Mouse (Mus musculus) spleen, adult 2 months (tissue): ENCODE measurements around the gene Fam222a. TPM values are rescaled to one million over a fixed set of nuclear protein-coding genes. Genes with fewer than 3 reads are reported as not detected.
A peak's percentile ranks its signal among the peaks of the same experiment; 100 is the strongest.

Experiments used
- DNase-seq, 2 experiments: peaks; one replicate each; pipeline versions ENCODE4 v3.0.0 to v3.0.0-alpha.2; 2012 to 2021; ENCODE audit warnings: low spot score in 2 of 2, low read depth in 1 of 2
- H3K27ac ChIP-seq: fragments of 200-500 bp; 2 replicates; pipeline ENCODE4 v1.5.1; 2012; ENCODE audit warnings: low read length, inconsistent platforms; ENCODE audit not compliant: insufficient read depth
- H3K27me3 ChIP-seq: fragments of 200-500 bp; 2 replicates; pipeline ENCODE4 v1.6.1; 2012; ENCODE audit warnings: mild to moderate bottlenecking, moderate library complexity, low read length, inconsistent platforms; ENCODE audit not compliant: control insufficient read depth, insufficient read depth
- H3K36me3 ChIP-seq: fragments of 200-500 bp; 2 replicates; pipeline ENCODE4 v1.6.1; 2012; ENCODE audit warnings: mild to moderate bottlenecking, low read length, inconsistent platforms; ENCODE audit not compliant: control insufficient read depth, insufficient read depth
- H3K4me1 ChIP-seq: fragments of 200-500 bp; 2 replicates; pipeline ENCODE4 v1.6.1; 2011; ENCODE audit warnings: inconsistent platforms; ENCODE audit not compliant: control insufficient read depth, insufficient read depth, insufficient read length
- H3K4me3 ChIP-seq: fragments of 200-500 bp; 2 replicates; pipeline ENCODE4 v1.5.1; 2011; ENCODE audit warnings: mild to moderate bottlenecking, inconsistent platforms; ENCODE audit not compliant: insufficient read depth, insufficient read length; ENCODE audit errors: extremely low read depth
- CTCF ChIP-seq: fragments of 200-500 bp; IDR thresholded peaks from 2 replicates; pipeline ENCODE4 v1.5.1; 2011; ENCODE audit warnings: mild to moderate bottlenecking, inconsistent platforms; ENCODE audit not compliant: insufficient read depth, insufficient read length, insufficient replicate concordance; ENCODE audit errors: extremely low read depth
- POLR2A ChIP-seq: fragments of 200-500 bp; IDR thresholded peaks from 2 replicates; pipeline ENCODE4 v1.6.1; 2011; ENCODE audit warnings: low read depth, low read length, inconsistent platforms
- WGBS: fragments of 180-500 bp; shearing (Covaris S2); methylation state at CpG from one replicate; pipeline ENCODE4 v1.1.7; 2018; 5-methylcytosine and 5-hydroxymethylcytosine counted together
- polyA plus RNA-seq: library from polyadenylated mRNA; depleted of rRNA; stranded (reverse); fragments of >200 nt; gene quantifications from 2 replicates; pipeline ENCODE4 v1.2.3, GENCODE M21; 2012

The Fam222a gene
- polyA plus RNA-seq, 1 experiment = 2.8 TPM

DNA sequence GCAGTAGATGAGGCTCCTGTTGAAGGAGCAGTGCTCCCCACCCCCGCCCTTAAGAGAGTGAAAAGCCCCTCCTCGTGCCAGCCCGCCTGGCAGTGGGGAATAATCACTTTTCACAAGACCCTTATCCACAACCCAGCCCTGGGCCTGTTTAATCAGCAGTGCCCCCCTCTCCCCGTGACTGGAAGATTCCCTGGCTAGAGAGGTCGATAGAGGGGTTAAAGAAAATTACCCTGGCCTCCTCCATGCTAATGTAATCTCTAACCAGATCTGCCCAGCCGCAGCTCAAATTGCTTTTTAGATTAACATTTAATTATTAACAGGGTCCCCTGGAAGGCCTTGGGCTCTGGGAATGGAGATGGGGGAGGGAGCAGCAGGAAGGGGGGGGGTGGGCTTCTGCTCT is 21.2 kb downstream of the Fam222a start:
- no peaks in the 10 kb centered on the region for H3K27me3 ChIP-seq
- peaks cover 35% of the 10 kb centered on the region; the same call in 1 of the 2 replicates for H3K4me1 ChIP-seq
- H3K4me3 ChIP-seq = no peak overlapping the region
- TF ChIP-seq POLR2A (no peak), CTCF (no peak)
- H3K36me3 ChIP-seq = no peaks in the 10 kb centered on the region
- 80% methylated on average over 6 of the region's 6 CpGs for WGBS
- no peak overlapping the region for H3K27ac ChIP-seq
- DNase-seq = no peak

DNA sequence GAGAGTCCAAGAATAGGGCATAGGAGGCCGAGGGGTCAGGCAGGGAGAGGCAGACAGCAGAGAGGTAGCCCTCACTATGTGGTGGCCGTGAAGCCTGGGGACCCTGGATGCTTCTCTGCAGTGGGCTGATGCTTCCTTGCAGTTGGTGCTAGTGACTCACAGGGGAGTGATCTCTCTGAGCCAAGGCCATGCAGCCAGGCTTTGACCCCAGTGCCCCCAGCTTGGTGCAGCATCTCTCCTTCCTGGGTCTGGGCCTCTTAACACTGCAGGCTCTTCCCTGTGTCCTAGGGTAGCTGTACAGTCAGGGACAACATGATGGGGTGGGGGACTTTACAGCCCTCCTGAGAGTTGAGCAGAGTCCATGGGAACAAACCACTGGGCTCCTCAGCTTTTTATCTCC is 21.6 kb downstream of the Fam222a start:
- peaks cover 39% of the 10 kb centered on the region; the same call in 1 of the 2 replicates for H3K4me1 ChIP-seq
- WGBS = 91% methylated on average over 2 of the region's 2 CpGs
- no peak overlapping the region for H3K27ac ChIP-seq
- TF ChIP-seq POLR2A (no peak), CTCF (no peak)
- H3K36me3 ChIP-seq = no peaks in the 10 kb centered on the region
- H3K4me3 ChIP-seq = no peak overlapping the region
- DNase-seq = no peak
- no peaks in the 10 kb centered on the region for H3K27me3 ChIP-seq

DNA sequence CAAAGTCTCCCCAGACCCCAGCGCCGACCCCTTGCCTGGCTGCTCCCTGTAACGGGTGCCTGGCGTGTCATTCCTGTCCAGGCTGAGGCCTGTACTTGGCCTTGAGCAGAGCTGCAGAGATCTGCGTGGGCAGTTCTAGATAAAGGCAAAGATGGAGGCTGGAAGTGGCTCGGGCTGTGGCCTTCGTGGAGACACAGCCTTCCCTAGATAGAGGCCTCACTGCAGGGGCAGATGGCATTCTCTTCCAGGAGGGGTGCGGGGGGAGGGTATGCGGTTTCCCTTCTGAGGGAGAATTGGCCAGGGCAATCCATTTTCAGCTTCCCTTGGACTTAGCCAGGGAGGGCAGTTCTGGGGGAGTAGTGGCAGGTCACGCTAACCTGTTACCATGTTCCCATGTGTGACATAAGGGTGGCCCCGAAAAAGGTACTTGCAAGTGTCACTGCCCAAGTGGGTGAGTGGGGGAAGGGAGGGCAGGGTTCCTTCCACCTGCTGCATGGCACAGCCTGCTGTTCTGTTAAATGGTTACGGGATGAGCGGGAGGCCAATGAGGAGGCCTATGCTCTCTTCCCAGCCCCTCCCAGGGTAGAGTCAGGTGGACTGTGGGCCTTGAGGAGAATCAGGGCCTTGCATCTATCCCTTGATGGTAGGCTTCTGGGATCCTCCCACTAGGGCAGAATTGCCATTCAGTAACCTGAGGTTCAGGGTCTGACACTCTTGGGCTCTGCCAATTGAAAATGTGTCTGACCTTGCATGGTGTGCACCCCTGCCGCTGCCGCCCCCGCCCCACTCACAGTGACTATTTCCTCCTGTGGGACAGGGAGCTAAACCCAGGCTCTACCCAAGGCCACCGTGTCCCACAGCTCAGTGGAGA is 22.5 kb downstream of the Fam222a start:
- H3K4me1 ChIP-seq = peaks cover 44% of the 10 kb centered on the region; the same call in 1 of the 2 replicates
- no peak overlapping the region for H3K27ac ChIP-seq
- H3K27me3 ChIP-seq = no peaks in the 10 kb centered on the region
- H3K36me3 ChIP-seq = no peaks in the 10 kb centered on the region
- TF ChIP-seq POLR2A (no peak), CTCF (no peak)
- H3K4me3 ChIP-seq = no peak overlapping the region
- 78% methylated on average over 17 of the region's 17 CpGs for WGBS
- DNase-seq = no peak

DNA sequence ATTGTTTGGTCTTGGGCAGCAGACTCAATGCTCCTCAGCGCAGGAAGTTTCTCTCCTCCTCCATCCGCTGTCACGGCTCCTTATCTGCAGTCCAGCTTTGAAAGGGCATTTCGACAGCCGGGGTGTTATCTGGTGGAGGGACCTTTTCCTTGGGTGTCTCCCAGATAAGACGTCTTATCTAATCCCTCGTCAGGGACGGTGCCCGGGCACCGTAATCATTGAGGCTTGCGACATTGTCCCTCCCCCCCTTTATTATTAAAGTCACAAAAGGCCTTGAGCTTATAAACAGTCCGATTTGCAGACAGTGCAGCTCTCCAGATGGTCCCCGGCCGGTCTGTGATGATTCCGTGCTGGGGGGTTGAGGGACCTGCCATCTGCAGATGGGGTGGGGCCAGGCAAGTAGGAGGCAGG is 23.3 kb downstream of the Fam222a start:
- Histone ChIP-seq H3K36me3 (no peaks in the 10 kb centered on the region), H3K4me3 (no peak overlapping the region), H3K27me3 (no peaks in the 10 kb centered on the region), H3K4me1 (peaks cover 49% of the 10 kb centered on the region; the same call in 1 of the 2 replicates), H3K27ac (no peak overlapping the region; the same call in 1 of the 2 replicates)
- TF ChIP-seq POLR2A (no peak), CTCF (no peak)
- DNase-seq = no peak
- WGBS = 71% methylated on average over 15 of the region's 15 CpGs

DNA sequence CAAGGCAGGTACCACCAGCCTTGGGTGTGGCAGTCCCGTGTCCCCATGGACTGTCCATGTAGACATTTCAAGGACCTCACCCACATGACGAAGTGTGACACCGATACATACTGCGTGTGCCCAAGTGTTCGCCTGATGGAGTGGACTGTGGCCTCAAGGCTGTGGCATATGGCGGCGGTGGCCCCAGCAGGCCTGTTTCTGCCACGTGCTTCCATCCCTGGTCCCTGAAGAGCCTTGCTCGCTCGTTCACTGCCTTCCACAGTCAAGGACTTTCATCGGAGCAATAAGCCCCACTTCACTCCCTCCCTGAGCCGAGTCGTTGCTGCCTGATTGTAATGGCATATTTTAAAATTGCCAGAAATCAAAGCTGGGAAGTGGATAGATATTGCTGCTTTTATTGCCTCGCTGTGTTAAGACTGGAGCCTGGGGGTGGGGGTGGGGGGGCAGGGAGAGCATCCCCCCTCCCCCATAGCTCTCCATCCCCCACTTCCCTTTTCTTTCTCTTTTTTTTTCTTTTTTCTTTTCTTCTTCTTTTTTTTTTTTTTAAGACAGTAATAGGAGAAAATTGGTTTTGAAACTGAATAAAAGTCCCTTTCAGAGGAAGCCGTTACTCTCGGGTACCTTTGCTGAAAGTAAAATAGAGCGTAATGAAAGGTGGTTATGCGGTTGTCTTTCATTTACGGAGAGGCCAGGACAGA is 24.8 kb downstream of the Fam222a start:
- peak overlapping the region; percentile 21; the same call in 1 of the 2 replicates for H3K27ac ChIP-seq
- H3K4me3 ChIP-seq = no peak overlapping the region
- H3K4me1 ChIP-seq = peaks cover 54% of the 10 kb centered on the region; the same call in 1 of the 2 replicates
- no peak for DNase-seq
- H3K27me3 ChIP-seq = no peaks in the 10 kb centered on the region
- WGBS = 60% methylated on average over 19 of the region's 19 CpGs
- TF ChIP-seq CTCF (no peak), POLR2A (no peak)
- no peaks in the 10 kb centered on the region for H3K36me3 ChIP-seq

DNA sequence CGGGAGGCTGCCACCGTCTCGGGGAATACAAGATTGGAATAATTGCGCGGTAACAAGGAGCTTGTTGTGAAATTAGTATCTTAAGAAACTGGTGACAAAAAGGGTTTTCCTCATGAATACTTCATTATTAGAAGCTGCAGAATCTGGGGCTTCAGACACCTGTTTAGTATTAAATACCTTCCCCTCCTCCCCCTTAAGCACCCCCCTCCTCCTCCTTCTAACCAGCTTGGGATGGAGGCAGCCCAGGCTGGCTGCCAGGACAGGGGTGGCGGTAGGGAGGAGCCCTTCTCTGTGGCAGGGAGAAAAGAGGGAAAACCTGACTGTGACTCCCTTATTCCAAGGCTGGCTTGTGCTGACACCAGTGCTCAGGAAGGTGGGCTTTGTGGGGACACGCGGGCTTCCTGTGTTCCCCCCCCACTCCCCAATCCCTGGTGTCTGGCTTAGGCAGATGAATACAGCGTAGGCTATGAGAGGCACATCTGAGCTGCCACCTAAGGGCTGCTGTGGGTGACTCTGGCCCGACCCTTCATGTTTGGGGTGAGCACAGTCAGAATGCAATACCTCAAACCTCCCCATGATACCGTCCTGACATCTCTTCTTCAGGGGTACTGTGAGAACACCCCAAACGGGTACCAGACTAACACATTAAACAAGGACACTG is 25.5 kb downstream of the Fam222a start:
- DNase-seq = peak in 1 of 2 experiments; percentile 34
- Histone ChIP-seq H3K27ac (peak overlapping the region; percentile 55), H3K4me1 (peaks cover 47% of the 10 kb centered on the region; the same call in 1 of the 2 replicates), H3K27me3 (no peaks in the 10 kb centered on the region), H3K36me3 (no peaks in the 10 kb centered on the region), H3K4me3 (no peak overlapping the region)
- WGBS = 51% methylated on average over 11 of the region's 12 CpGs
- no peak for TF ChIP-seq CTCF
- no peak for TF ChIP-seq POLR2A
